Mouse (Mus musculus): ENCODE data around the gene Pepd. TPM values are rescaled to one million over a fixed set of nuclear protein-coding genes. Genes with fewer than 3 reads are reported as not detected.
A peak's percentile ranks its signal among the peaks of the same experiment; 100 is the strongest.

The Pepd gene
- polyA plus RNA-seq, 1 experiment from 2014 or later = 68.4 TPM

DNA sequence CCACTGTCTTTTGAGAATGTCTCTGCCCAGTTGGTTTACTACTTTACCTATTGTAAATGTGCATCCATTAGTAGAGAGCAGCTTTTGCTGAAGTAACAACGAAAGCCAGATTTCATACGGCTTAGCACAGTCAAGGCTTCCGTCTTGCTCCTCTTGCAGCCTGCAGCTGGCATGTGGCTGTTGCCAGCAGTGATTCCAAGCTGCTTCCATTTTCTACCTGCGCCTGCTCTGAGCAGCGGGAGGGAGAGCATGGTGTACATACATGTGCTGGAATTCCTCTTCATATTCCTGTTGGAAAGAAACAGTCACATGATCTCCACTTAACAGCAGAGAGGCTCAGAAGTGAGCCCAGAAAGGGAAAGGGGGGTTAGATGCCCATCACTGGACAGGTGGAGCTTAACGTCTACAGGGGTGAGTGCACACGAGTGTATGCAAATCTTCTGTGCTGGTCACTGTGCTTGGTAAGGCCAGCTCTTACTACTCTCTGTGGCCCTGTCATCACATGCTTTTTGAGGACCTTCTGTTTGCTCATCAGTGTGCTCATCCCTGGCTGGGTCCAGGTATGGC, 91.1 kb downstream of the Pepd start:
- ATAC-seq (replicated peaks; ENCODE audit: insufficient number of reproducible peaks, low FRiP score, low TSS enrichment, low read depth) = no peak
- Histone ChIP-seq H3K27me3 (ENCODE audit: control insufficient read depth, insufficient read depth, low read length) (no peaks in the 10 kb centered on the region), H3K9me3 (replicated peaks; ENCODE audit: control insufficient read depth, low read length) (no peaks in the 10 kb centered on the region), H3K27ac (replicated peaks; ENCODE audit: low read depth, low read length) (no peak overlapping the region), H3K4me3 (ENCODE audit: low read depth, low read length) (no peak overlapping the region), H3K4me1 (ENCODE audit: control insufficient read depth, insufficient read depth, low read length) (no peaks in the 10 kb centered on the region), H3K9ac (replicated peaks; ENCODE audit: low read length) (no peak overlapping the region; the same call in 1 of the 2 replicates), H3K36me3 (replicated peaks; ENCODE audit: control insufficient read depth, insufficient read depth, low read depth, low read length) (no peaks in the 10 kb centered on the region; the same call in 1 of the 2 replicates), H3K4me2 (ENCODE audit: low read depth, low read length) (no peak overlapping the region)
- DNase-seq (ENCODE audit: low spot score) = no peak
- 83% methylated on average over 7 of the region's 7 CpGs for WGBS

DNA sequence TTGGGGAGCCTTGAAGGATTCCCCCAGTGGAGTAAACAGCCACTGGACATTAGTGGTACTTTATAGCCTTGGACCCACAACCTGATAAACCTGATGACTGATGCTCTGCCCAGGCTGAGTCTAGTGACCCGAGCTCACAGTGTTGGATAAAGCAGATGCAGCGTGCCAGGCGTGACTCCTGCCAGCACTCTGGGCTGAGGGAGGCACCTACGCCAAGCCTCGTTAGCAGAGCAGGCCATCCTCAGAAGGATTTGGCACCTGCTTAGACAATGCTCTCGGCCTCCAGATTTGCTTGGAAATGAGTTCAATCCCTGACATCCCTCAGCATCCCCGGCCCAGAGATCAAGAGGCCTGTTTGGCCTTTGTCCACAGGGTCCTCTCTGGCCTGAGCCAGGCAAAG, 94.5 kb downstream of the Pepd start:
- Histone ChIP-seq H3K4me3 (ENCODE audit: low read depth, low read length) (no peak overlapping the region), H3K27me3 (ENCODE audit: control insufficient read depth, insufficient read depth, low read length) (no peaks in the 10 kb centered on the region), H3K9me3 (replicated peaks; ENCODE audit: control insufficient read depth, low read length) (no peaks in the 10 kb centered on the region), H3K36me3 (replicated peaks; ENCODE audit: control insufficient read depth, insufficient read depth, low read depth, low read length) (no peaks in the 10 kb centered on the region; the same call in 1 of the 2 replicates), H3K27ac (replicated peaks; ENCODE audit: low read depth, low read length) (no peak overlapping the region), H3K9ac (replicated peaks; ENCODE audit: low read length) (no peak overlapping the region), H3K4me2 (ENCODE audit: low read depth, low read length) (no peak overlapping the region), H3K4me1 (ENCODE audit: control insufficient read depth, insufficient read depth, low read length) (no peaks in the 10 kb centered on the region)
- 85% methylated on average over 7 of the region's 7 CpGs for WGBS
- ATAC-seq (replicated peaks; ENCODE audit: insufficient number of reproducible peaks, low FRiP score, low TSS enrichment, low read depth) (no peak), DNase-seq (ENCODE audit: low spot score) (no peak)

DNA sequence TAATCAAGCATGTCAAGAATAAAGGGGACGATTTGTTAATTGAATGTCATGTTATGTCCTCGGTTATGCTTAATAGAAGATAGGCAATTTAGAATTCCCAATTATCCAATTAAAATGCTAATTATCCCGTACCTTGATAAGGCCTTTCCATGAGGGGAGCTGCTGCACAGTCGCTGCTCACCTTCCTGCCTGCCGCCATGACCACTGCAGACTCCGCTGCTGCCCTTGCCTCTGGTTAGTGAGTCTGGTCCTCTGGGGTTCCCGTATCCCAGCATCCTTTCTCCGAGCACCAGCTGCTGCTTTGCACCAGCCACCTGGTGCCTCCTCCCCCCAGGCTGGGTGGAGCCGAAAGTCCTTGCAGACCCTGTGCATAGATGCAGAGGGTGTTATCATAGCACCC, 101.0 kb downstream of the Pepd start:
- H3K4me3 ChIP-seq (ENCODE audit: low read depth, low read length) = no peak overlapping the region
- 75% methylated on average over 9 of the region's 9 CpGs for WGBS
- no peaks in the 10 kb centered on the region for H3K27me3 ChIP-seq (ENCODE audit: control insufficient read depth, insufficient read depth, low read length)
- H3K9me3 ChIP-seq (replicated peaks; ENCODE audit: control insufficient read depth, low read length) = no peaks in the 10 kb centered on the region
- no peaks in the 10 kb centered on the region for H3K36me3 ChIP-seq (replicated peaks; ENCODE audit: control insufficient read depth, insufficient read depth, low read depth, low read length)
- no peak overlapping the region for H3K27ac ChIP-seq (replicated peaks; ENCODE audit: low read depth, low read length)
- H3K9ac ChIP-seq (replicated peaks; ENCODE audit: low read length) = no peak overlapping the region
- DNase-seq (ENCODE audit: low spot score) = no peak
- no peak overlapping the region for H3K4me2 ChIP-seq (ENCODE audit: low read depth, low read length)
- H3K4me1 ChIP-seq (ENCODE audit: control insufficient read depth, insufficient read depth, low read length) = no peaks in the 10 kb centered on the region
- ATAC-seq (replicated peaks; ENCODE audit: insufficient number of reproducible peaks, low FRiP score, low TSS enrichment, low read depth) = no peak

DNA sequence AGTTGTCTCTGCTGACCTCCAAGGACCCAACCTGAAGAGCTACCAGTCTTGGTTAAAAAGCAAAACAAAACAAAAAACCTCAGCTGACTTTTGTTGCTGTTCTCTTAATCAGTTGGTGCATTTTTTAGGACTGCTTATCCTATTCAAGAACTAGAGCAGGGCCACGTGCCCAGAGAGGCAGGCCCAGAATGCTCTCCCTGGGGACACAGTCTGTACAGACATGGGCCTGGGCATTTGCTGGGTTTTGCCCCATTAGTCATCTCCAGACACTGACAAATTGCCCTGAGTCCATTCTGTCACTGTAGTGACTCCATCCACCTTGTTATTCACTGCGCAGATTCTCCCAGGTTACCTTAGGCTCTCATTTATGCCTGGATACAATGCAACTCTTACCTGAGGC, 103.1 kb downstream of the Pepd start:
- H3K4me1 ChIP-seq (ENCODE audit: control insufficient read depth, insufficient read depth, low read length) = no peaks in the 10 kb centered on the region
- no peak overlapping the region for H3K27ac ChIP-seq (replicated peaks; ENCODE audit: low read depth, low read length)
- H3K36me3 ChIP-seq (replicated peaks; ENCODE audit: control insufficient read depth, insufficient read depth, low read depth, low read length) = no peaks in the 10 kb centered on the region
- ATAC-seq (replicated peaks; ENCODE audit: insufficient number of reproducible peaks, low FRiP score, low TSS enrichment, low read depth) = no peak
- no peak overlapping the region for H3K9ac ChIP-seq (replicated peaks; ENCODE audit: low read length)
- DNase-seq (ENCODE audit: low spot score) = no peak
- WGBS = 72% methylated on average over 2 of the region's 2 CpGs
- no peaks in the 10 kb centered on the region for H3K27me3 ChIP-seq (ENCODE audit: control insufficient read depth, insufficient read depth, low read length)
- H3K9me3 ChIP-seq (replicated peaks; ENCODE audit: control insufficient read depth, low read length) = no peaks in the 10 kb centered on the region
- no peak overlapping the region for H3K4me2 ChIP-seq (ENCODE audit: low read depth, low read length)
- H3K4me3 ChIP-seq (ENCODE audit: low read depth, low read length) = no peak overlapping the region

DNA sequence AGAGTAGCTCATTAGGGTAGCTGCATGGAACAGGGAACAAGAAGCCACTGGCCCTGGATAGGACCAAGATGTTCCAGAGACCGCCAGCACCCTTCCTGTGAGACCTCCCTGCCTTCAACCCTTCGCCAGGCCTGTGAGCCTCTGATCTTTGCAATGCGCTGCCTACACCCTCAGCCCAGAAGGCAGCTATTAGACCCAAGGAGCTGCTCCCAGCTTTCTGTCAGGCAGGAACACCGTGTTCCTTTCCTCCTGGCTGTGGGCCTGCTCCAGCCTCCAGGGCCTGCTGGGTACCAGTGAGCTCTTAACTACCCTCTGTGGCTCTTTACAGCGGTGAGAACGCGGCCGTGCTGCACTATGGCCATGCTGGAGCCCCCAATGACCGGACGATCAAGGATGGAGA, 109.2 kb downstream of the Pepd start:
- Histone ChIP-seq H3K36me3 (replicated peaks; ENCODE audit: control insufficient read depth, insufficient read depth, low read depth, low read length) (no peaks in the 10 kb centered on the region), H3K9ac (replicated peaks; ENCODE audit: low read length) (no peak overlapping the region), H3K4me1 (ENCODE audit: control insufficient read depth, insufficient read depth, low read length) (no peaks in the 10 kb centered on the region), H3K4me3 (ENCODE audit: low read depth, low read length) (no peak overlapping the region), H3K9me3 (replicated peaks; ENCODE audit: control insufficient read depth, low read length) (no peaks in the 10 kb centered on the region), H3K27me3 (ENCODE audit: control insufficient read depth, insufficient read depth, low read length) (no peaks in the 10 kb centered on the region), H3K4me2 (ENCODE audit: low read depth, low read length) (no peak overlapping the region), H3K27ac (replicated peaks; ENCODE audit: low read depth, low read length) (no peak overlapping the region)
- DNase-seq (ENCODE audit: low spot score) (no peak), ATAC-seq (replicated peaks; ENCODE audit: insufficient number of reproducible peaks, low FRiP score, low TSS enrichment, low read depth) (no peak)
- 85% methylated on average over 10 of the region's 10 CpGs for WGBS

DNA sequence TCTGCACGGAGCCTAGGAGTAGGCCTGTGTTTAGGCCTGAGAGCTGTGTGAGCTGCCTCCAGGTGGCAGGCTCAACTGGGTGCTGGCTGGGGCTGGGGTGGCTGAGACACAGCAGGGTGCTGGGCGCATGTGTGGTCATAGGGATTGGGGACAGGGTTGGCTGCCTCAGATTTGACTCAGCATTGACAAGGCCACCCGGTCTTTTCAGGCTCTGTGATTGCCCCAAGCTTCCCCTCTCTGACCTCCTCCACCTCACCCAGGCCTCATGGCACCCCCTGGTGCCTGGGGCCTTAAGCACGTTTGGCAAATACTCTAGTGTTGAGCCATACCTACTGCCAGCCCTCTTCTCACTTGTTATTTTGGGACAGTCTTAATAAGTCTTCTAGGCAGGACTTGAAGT, 111.1 kb downstream of the Pepd start:
- Histone ChIP-seq H3K27ac (replicated peaks; ENCODE audit: low read depth, low read length) (no peak overlapping the region), H3K9ac (replicated peaks; ENCODE audit: low read length) (no peak overlapping the region), H3K36me3 (replicated peaks; ENCODE audit: control insufficient read depth, insufficient read depth, low read depth, low read length) (no peaks in the 10 kb centered on the region), H3K4me1 (ENCODE audit: control insufficient read depth, insufficient read depth, low read length) (no peaks in the 10 kb centered on the region), H3K9me3 (replicated peaks; ENCODE audit: control insufficient read depth, low read length) (no peaks in the 10 kb centered on the region), H3K4me3 (ENCODE audit: low read depth, low read length) (no peak overlapping the region), H3K4me2 (ENCODE audit: low read depth, low read length) (no peak overlapping the region), H3K27me3 (ENCODE audit: control insufficient read depth, insufficient read depth, low read length) (no peaks in the 10 kb centered on the region)
- WGBS = 79% methylated on average over 4 of the region's 4 CpGs
- ATAC-seq (replicated peaks; ENCODE audit: insufficient number of reproducible peaks, low FRiP score, low TSS enrichment, low read depth) (no peak), DNase-seq (ENCODE audit: low spot score) (no peak)

DNA sequence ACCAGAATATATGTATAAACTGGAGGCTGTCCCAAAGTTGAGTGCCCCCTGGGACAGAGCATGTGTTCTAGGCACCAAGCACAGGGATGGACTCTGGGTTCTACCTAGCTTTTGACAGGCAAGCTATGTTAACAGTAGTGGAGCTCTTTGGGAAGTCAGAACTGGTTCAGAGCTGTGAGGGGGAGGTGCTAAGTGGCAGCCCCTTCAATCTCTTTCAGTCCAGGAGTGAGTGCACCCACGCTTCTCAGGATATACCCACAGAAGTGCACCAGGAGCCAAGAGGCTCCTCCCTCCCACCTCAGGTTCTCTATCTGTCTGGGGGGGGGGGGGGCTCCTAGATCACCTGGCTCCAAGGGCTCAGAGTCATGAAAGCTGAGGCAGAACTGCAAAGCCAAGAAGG, 112.2 kb downstream of the Pepd start:
- ATAC-seq (replicated peaks; ENCODE audit: insufficient number of reproducible peaks, low FRiP score, low TSS enrichment, low read depth) = no peak
- H3K4me3 ChIP-seq (ENCODE audit: low read depth, low read length) = no peak overlapping the region
- no peaks in the 10 kb centered on the region for H3K36me3 ChIP-seq (replicated peaks; ENCODE audit: control insufficient read depth, insufficient read depth, low read depth, low read length)
- no peak overlapping the region for H3K27ac ChIP-seq (replicated peaks; ENCODE audit: low read depth, low read length)
- WGBS = 59% methylated on average over 1 of the region's 1 CpGs
- H3K9me3 ChIP-seq (replicated peaks; ENCODE audit: control insufficient read depth, low read length) = no peaks in the 10 kb centered on the region
- H3K4me2 ChIP-seq (ENCODE audit: low read depth, low read length) = no peak overlapping the region
- no peak overlapping the region for H3K9ac ChIP-seq (replicated peaks; ENCODE audit: low read length)
- H3K27me3 ChIP-seq (ENCODE audit: control insufficient read depth, insufficient read depth, low read length) = no peaks in the 10 kb centered on the region
- no peaks in the 10 kb centered on the region for H3K4me1 ChIP-seq (ENCODE audit: control insufficient read depth, insufficient read depth, low read length)
- no peak for DNase-seq (ENCODE audit: low spot score)

DNA sequence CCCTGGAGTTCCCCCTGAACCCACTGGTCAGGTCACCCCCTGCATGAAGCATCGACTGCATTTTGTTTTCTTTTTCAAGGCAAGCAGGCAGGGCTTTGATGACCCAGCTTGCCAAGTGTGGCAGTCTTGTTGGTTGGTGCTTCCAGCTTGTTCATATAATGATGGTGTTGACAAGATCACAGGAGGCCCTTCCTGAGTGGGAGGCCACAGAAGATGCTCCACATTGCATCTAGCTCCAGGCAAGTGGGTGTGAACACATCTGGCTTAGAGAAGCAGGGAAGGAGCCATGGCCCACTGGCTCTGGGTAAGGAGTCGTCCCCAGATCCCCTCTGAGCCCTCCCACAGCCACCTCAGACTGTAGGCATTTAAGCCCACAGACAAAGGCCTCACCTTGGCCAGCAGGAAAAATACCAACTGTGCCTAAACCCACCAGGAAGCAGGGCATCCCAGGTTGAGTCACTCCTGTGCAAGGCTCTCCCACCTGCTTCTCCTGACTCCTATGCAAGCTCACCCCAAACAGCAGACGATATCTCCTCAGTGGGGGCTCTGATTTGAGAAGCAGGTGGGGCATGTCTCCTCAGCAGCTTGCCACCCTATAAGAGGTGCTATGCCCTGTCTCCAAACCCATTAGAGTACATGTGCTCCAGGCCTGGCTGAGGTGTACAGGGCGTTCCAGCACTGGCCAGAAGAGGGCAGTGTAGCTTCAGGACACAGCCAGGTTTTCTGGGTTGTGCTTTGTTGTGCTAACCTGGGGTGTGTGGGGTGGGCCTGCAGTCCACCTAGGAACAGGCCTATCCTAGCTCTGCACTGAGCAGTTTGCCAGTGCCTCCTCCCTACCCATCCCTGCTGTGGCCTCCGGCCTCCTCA, 113.5 kb downstream of the Pepd start:
- peak; percentile 55 for ATAC-seq (replicated peaks; ENCODE audit: insufficient number of reproducible peaks, low FRiP score, low TSS enrichment, low read depth)

More for the DNA sequence above, 113.5 kb downstream of the Pepd start:
- Histone ChIP-seq H3K4me3 (ENCODE audit: low read depth, low read length) (no peak overlapping the region), H3K27me3 (ENCODE audit: control insufficient read depth, insufficient read depth, low read length) (no peaks in the 10 kb centered on the region), H3K4me1 (ENCODE audit: control insufficient read depth, insufficient read depth, low read length) (no peaks in the 10 kb centered on the region), H3K9me3 (replicated peaks; ENCODE audit: control insufficient read depth, low read length) (no peaks in the 10 kb centered on the region), H3K4me2 (ENCODE audit: low read depth, low read length) (no peak overlapping the region), H3K9ac (replicated peaks; ENCODE audit: low read length) (no peak overlapping the region), H3K27ac (replicated peaks; ENCODE audit: low read depth, low read length) (no peak overlapping the region), H3K36me3 (replicated peaks; ENCODE audit: control insufficient read depth, insufficient read depth, low read depth, low read length) (no peaks in the 10 kb centered on the region)
- WGBS = 38% methylated on average over 5 of the region's 5 CpGs
- peak; percentile 83 for DNase-seq (ENCODE audit: low spot score)

Measured in embryonic facial prominence, embryonic 11.5 days (tissue).